In genomic region chr6:147155085-147155484, GRCm38 (mm10) we compare ENCODE assay signal across 28 mouse cellular contexts.
DNase-seq lines count a peak whose midpoint lies in the region; ATAC-seq lines count a peak whose summit lies in the region.
"Had no signal": no experiment of that assay in that cellular context is flagged by ENCODE, and none has a peak within 500 bp of the region (broad histone marks: within the 10 kb centered on the region; RNA-seq: fewer than 3 reads in every experiment).

No protein-coding gene starts in this region.

- 63% methylated on average over 7 of the region's 7 CpGs for WGBS in intestine, embryonic 14.5 days
- WGBS in intestine, embryonic 15.5 days: 55% methylated on average over 7 of the region's 7 CpGs
- 65% methylated on average over 7 of the region's 7 CpGs for WGBS in embryonic facial prominence, embryonic 11.5 days

- peak; percentile 40 for DNase-seq in intestine, embryonic 14.5 days (ENCODE audit: low spot score)
- DNase-seq in embryonic facial prominence, embryonic 11.5 days (ENCODE audit: low spot score): no peak
- no peak for DNase-seq in frontal cortex, postnatal 36 days (ENCODE audit: low spot score in 2 of 2)
- DNase-seq: adrenal gland, postnatal 10 days; B cell, adult 2 months; cerebellum, adult 18-20 months; cerebellum, postnatal 10 days; gastrocnemius, postnatal 14 days; heart, adult 11 months; kidney, adult 18-20 months; kidney, postnatal 25 days; liver; lung, adult 2 months; retina, postnatal 1 day; right cerebral cortex, postnatal 14 days had no signal

- no peaks in the 10 kb centered on the region for H3K9me3 ChIP-seq in intestine, embryonic 14.5 days (ENCODE audit: control insufficient read depth, low read length)
- no peaks in the 10 kb centered on the region for H3K9me3 ChIP-seq in intestine, embryonic 15.5 days
- H3K9me3 ChIP-seq in embryonic facial prominence, embryonic 11.5 days (replicated peaks; ENCODE audit: control insufficient read depth, low read length): no peaks in the 10 kb centered on the region
- H3K9me3 ChIP-seq: forebrain, embryonic 12.5 days; heart, embryonic 10.5 days; heart, embryonic 15.5 days; hindbrain, embryonic 13.5 days; kidney, embryonic 15.5 days; midbrain, embryonic 10.5 days; midbrain, embryonic 15.5 days; neural tube, embryonic 15.5 days had no signal

- H3K4me1 ChIP-seq in intestine, embryonic 14.5 days (replicated peaks; ENCODE audit: control insufficient read depth, insufficient read depth, low read length): no peaks in the 10 kb centered on the region
- no peaks in the 10 kb centered on the region for H3K4me1 ChIP-seq in intestine, embryonic 15.5 days (replicated peaks)
- H3K4me1 ChIP-seq in embryonic facial prominence, embryonic 11.5 days (ENCODE audit: control insufficient read depth, insufficient read depth, low read length): peaks cover 7% of the 10 kb centered on the region; the same call in 1 of the 2 replicates
- H3K4me1 ChIP-seq: forebrain, embryonic 12.5 days; heart, embryonic 15.5 days; hindbrain, embryonic 13.5 days; kidney, embryonic 15.5 days; midbrain, embryonic 10.5 days; midbrain, embryonic 15.5 days; neural tube, embryonic 15.5 days had no signal

- no peak overlapping the region for H3K9ac ChIP-seq in intestine, embryonic 14.5 days (ENCODE audit: low read length)
- no peak overlapping the region for H3K9ac ChIP-seq in intestine, embryonic 15.5 days
- no peak overlapping the region for H3K9ac ChIP-seq in embryonic facial prominence, embryonic 11.5 days (replicated peaks; ENCODE audit: low read length)
- H3K9ac ChIP-seq: forebrain, embryonic 12.5 days; heart, embryonic 15.5 days; hindbrain, embryonic 13.5 days; kidney, embryonic 15.5 days; liver, embryonic 14.5 days; midbrain, embryonic 15.5 days; neural tube, embryonic 15.5 days had no signal

- no peak for ATAC-seq in intestine, embryonic 14.5 days (replicated peaks; ENCODE audit: low FRiP score, low TSS enrichment, low read depth)
- no peak for ATAC-seq in intestine, embryonic 15.5 days
- ATAC-seq in embryonic facial prominence, embryonic 11.5 days (replicated peaks; ENCODE audit: insufficient number of reproducible peaks, low FRiP score, low TSS enrichment, low read depth): no peak
- peak; percentile 27 to 53; a peak in 2 of 4 replicates for ATAC-seq in hematopoietic stem cell, adult 5-6 weeks (replicated peaks in 1 of 2; ENCODE audit: insufficient read depth in 1 of 2, low FRiP score in 2 of 2, low TSS enrichment in 1 of 2, low read depth in 1 of 2, poor library complexity in 2 of 2, severe bottlenecking in 2 of 2)
- no peak for ATAC-seq in granulocyte monocyte progenitor cell, adult 5-6 weeks (replicated peaks; ENCODE audit: poor library complexity, severe bottlenecking)
- ATAC-seq: midbrain, embryonic 15.5 days had no signal

- H3K4me3 ChIP-seq in intestine, embryonic 14.5 days (ENCODE audit: low read depth, low read length): no peak overlapping the region
- no peak overlapping the region for H3K4me3 ChIP-seq in intestine, embryonic 15.5 days (replicated peaks)
- H3K4me3 ChIP-seq in embryonic facial prominence, embryonic 11.5 days (ENCODE audit: low read depth, low read length): no peak overlapping the region
- H3K4me3 ChIP-seq: erythroblast, embryonic 14.5 days; forebrain, embryonic 12.5 days; heart, embryonic 10.5 days; heart, embryonic 15.5 days; hindbrain, embryonic 13.5 days; kidney, embryonic 15.5 days; midbrain, embryonic 10.5 days; midbrain, embryonic 15.5 days; neural tube, embryonic 15.5 days had no signal

- H3K27ac ChIP-seq in intestine, embryonic 14.5 days (ENCODE audit: low read depth): no peak overlapping the region
- H3K27ac ChIP-seq in intestine, embryonic 15.5 days: no peak overlapping the region
- peak overlapping the region; percentile 35; the same call in 1 of the 2 replicates for H3K27ac ChIP-seq in embryonic facial prominence, embryonic 11.5 days (replicated peaks; ENCODE audit: low read depth, low read length)
- H3K27ac ChIP-seq: forebrain, embryonic 12.5 days; heart, embryonic 10.5 days; heart, embryonic 15.5 days; hindbrain, embryonic 13.5 days; kidney, embryonic 15.5 days; liver, embryonic 14.5 days; midbrain, embryonic 10.5 days; midbrain, embryonic 15.5 days; neural tube, embryonic 15.5 days had no signal

- no peak overlapping the region for H3K4me2 ChIP-seq in intestine, embryonic 14.5 days (ENCODE audit: low read length)
- H3K4me2 ChIP-seq in intestine, embryonic 15.5 days (replicated peaks): no peak overlapping the region
- no peak overlapping the region for H3K4me2 ChIP-seq in embryonic facial prominence, embryonic 11.5 days (ENCODE audit: low read depth, low read length)
- H3K4me2 ChIP-seq: forebrain, embryonic 12.5 days; heart, embryonic 15.5 days; hindbrain, embryonic 13.5 days; kidney, embryonic 15.5 days; midbrain, embryonic 15.5 days; neural tube, embryonic 15.5 days had no signal

- H3K36me3 ChIP-seq in intestine, embryonic 14.5 days (ENCODE audit: control insufficient read depth, insufficient read depth, low read length): no peaks in the 10 kb centered on the region
- no peaks in the 10 kb centered on the region for H3K36me3 ChIP-seq in intestine, embryonic 15.5 days
- no peaks in the 10 kb centered on the region for H3K36me3 ChIP-seq in embryonic facial prominence, embryonic 11.5 days (replicated peaks; ENCODE audit: control insufficient read depth, insufficient read depth, low read depth, low read length)
- H3K36me3 ChIP-seq: forebrain, embryonic 12.5 days; heart, embryonic 10.5 days; heart, embryonic 15.5 days; hindbrain, embryonic 13.5 days; kidney, embryonic 15.5 days; midbrain, embryonic 10.5 days; midbrain, embryonic 15.5 days; neural tube, embryonic 15.5 days had no signal

- no peaks in the 10 kb centered on the region for H3K27me3 ChIP-seq in intestine, embryonic 14.5 days (replicated peaks; ENCODE audit: control insufficient read depth, insufficient read depth, low read length)
- H3K27me3 ChIP-seq in intestine, embryonic 15.5 days (replicated peaks): no peaks in the 10 kb centered on the region
- H3K27me3 ChIP-seq in embryonic facial prominence, embryonic 11.5 days (ENCODE audit: control insufficient read depth, insufficient read depth, low read length): no peaks in the 10 kb centered on the region
- H3K27me3 ChIP-seq: forebrain, embryonic 12.5 days; heart, embryonic 15.5 days; hindbrain, embryonic 13.5 days; kidney, embryonic 15.5 days; midbrain, embryonic 15.5 days; neural tube, embryonic 15.5 days had no signal

Comparison
In these comparisons a context has a peak if more than half of its experiments do, and no peak if none do; other contexts are left out.
1. ATAC-seq: peak in hematopoietic stem cell, adult 5-6 weeks (2 of 2); none in intestine, embryonic 14.5 days (single experiment), intestine, embryonic 15.5 days (single experiment), embryonic facial prominence, embryonic 11.5 days (single experiment) and granulocyte monocyte progenitor cell, adult 5-6 weeks (single experiment).